Mouse (Mus musculus): ENCODE results near the gene Glrx3. TPM values are rescaled to one million over a fixed set of nuclear protein-coding genes. Genes with fewer than 3 reads are reported as not detected.

Gene Glrx3
- polyA plus RNA-seq (2015; fragmentation: Nextera tagmentation; extraction: Ambion mirVana), result 248 and 254 TPM in 2 replicates

DNA sequence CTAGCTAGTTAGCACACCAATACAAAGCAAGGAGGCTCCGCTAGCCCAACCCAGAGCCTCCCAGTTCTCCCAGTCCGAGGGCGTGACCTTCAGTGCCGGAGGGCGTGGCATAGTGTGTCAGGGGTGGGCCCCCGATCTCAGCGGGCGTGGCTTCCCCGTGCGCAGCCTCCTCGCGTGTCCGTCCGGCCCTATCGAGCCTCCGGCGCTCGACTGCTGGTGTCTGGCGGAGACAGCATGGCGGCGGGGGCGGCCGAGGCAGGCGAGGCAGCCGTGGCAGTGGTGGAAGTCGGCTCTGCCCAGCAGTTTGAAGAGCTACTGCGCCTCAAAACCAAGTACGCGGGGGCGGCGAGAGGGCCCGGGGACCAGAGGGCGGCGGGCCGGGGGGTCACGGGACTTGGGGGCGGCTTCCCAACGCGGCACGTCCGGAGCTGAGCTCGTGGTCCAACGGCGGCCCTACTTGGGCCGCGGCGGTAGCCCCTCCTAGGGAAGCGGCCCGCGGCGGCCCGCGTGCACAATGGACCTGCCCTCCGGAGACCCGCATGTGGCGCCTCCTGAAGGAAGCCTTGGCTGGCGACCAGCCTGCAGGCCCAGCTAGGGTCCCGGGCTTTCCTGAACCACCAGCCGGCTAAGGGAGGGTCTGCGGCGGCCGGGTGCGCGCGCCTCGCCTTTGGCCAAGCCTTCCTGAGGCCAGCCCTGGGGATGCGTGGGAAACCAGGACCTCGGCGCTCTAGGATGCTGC lies at the start of gene Glrx3:
Gene Glrx3, plus strand, starts transcription at position 175 of the 739 bp plus-strand sequence.
- Histone ChIP-seq H3K4me2 (ENCODE audit: low read length) (peak within 1 kb of the TSS; percentile 69), H3K27me3 (ENCODE audit: control insufficient read depth, insufficient read depth, low read depth, low read length) (no peaks in the 10 kb centered on the region), H3K9me3 (replicated peaks; ENCODE audit: control insufficient read depth, low read length, poor library complexity, severe bottlenecking) (no peaks in the 10 kb centered on the region), H3K4me1 (ENCODE audit: control insufficient read depth, insufficient read depth, low read length) (peaks cover 20% of the 10 kb centered on the region), H3K9ac (ENCODE audit: low read depth, low read length) (peak within 1 kb of the TSS; percentile 94), H3K36me3 (ENCODE audit: control insufficient read depth, insufficient read depth, low read length) (no peaks in the 10 kb centered on the region), H3K27ac (ENCODE audit: low read length) (peak within 1 kb of the TSS; percentile 87), H3K4me3 (ENCODE audit: low read depth, low read length) (peak within 1 kb of the TSS; percentile 100)
- ATAC-seq, result peak; percentile 95
- WGBS, result under 1% methylated on average over 55 of the region's 69 CpGs

DNA sequence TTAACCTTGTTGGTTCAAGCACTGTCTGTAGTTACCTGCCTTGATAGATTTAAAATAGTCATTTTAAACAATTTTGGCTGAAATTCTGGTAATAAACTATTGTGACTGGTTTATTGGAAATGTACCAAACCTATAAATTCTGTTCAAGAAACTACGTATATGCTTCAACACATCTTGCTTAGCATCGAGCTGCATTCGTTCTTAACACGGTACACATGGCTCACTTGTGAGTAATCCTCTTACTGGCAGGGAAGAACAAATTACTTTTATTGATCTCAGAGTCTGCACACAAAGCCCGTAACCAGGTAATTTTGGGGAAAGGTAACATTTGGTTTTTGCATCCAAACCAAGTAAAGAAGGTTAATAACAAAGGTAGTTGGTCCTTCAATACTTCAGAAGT lies 49.6 kb upstream of the Glrx3 start:
- no peak for ATAC-seq
- H3K9me3 ChIP-seq (replicated peaks; ENCODE audit: control insufficient read depth, low read length, poor library complexity, severe bottlenecking), result no peaks in the 10 kb centered on the region
- H3K4me2 ChIP-seq (ENCODE audit: low read length), result no peak overlapping the region
- no peak overlapping the region for H3K27ac ChIP-seq (ENCODE audit: low read length)
- H3K4me1 ChIP-seq (ENCODE audit: control insufficient read depth, insufficient read depth, low read length), result no peaks in the 10 kb centered on the region
- H3K27me3 ChIP-seq (ENCODE audit: control insufficient read depth, insufficient read depth, low read depth, low read length), result no peaks in the 10 kb centered on the region
- no peaks in the 10 kb centered on the region for H3K36me3 ChIP-seq (ENCODE audit: control insufficient read depth, insufficient read depth, low read length)
- no peak overlapping the region for H3K4me3 ChIP-seq (ENCODE audit: low read depth, low read length)
- H3K9ac ChIP-seq (ENCODE audit: low read depth, low read length), result no peak overlapping the region
- WGBS, result 76% methylated on average over 5 of the region's 5 CpGs

DNA sequence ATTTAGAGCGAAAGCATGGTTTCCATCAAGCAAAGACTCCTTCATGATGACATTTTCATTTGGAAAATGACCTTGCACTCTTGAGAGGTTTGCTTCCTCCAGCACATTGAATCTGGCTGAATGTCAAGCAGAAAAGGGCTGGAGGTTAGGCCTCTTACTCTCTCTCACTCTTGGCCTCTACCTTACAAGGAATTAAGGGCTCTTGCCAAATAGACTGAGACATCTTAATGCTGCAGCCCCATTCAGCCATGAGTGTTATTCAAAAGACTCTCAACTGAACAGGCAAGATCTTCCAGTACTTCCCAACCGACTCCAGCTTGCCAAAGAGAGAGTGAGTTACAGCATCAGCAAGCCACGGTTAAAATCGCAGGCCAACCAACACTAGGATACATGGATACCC lies 42.0 kb upstream of the Glrx3 start:
- Histone ChIP-seq H3K9me3 (replicated peaks; ENCODE audit: control insufficient read depth, low read length, poor library complexity, severe bottlenecking) (no peaks in the 10 kb centered on the region), H3K4me1 (ENCODE audit: control insufficient read depth, insufficient read depth, low read length) (no peaks in the 10 kb centered on the region), H3K36me3 (ENCODE audit: control insufficient read depth, insufficient read depth, low read length) (no peaks in the 10 kb centered on the region), H3K27me3 (ENCODE audit: control insufficient read depth, insufficient read depth, low read depth, low read length) (no peaks in the 10 kb centered on the region), H3K9ac (ENCODE audit: low read depth, low read length) (no peak overlapping the region), H3K4me2 (ENCODE audit: low read length) (no peak overlapping the region), H3K4me3 (ENCODE audit: low read depth, low read length) (no peak overlapping the region), H3K27ac (ENCODE audit: low read length) (no peak overlapping the region)
- WGBS, result 78% methylated on average over 4 of the region's 4 CpGs
- ATAC-seq, result no peak

DNA sequence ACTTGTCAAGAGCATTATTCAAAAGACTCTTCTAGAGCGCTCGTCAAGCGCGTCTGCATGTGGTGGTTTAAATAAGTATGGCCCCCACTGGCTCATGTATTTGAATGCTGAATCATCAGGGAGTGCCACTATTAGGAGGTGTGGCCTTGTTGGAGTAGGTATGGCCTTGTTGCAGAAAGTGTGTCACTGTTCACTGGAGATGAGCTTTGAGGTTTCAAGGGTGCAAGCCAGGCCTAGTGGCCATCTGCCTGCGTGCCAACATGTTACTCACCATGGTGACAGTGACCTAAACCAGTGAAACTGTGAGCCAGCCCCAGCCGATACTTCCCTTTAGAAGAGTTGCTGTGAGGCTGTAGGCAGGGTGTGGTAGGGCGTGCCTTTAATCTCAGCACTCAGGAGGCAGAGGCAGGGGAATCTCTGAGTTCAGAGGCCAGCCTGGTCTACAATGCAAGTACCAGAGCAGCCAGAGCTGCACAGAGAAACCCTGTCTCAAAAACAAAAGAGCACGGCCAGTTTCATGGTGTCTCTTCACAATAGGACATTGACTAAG lies 40.0 kb upstream of the Glrx3 start:
- no peaks in the 10 kb centered on the region for H3K27me3 ChIP-seq (ENCODE audit: control insufficient read depth, insufficient read depth, low read depth, low read length)
- WGBS, result 94% methylated on average over 8 of the region's 8 CpGs

DNA sequence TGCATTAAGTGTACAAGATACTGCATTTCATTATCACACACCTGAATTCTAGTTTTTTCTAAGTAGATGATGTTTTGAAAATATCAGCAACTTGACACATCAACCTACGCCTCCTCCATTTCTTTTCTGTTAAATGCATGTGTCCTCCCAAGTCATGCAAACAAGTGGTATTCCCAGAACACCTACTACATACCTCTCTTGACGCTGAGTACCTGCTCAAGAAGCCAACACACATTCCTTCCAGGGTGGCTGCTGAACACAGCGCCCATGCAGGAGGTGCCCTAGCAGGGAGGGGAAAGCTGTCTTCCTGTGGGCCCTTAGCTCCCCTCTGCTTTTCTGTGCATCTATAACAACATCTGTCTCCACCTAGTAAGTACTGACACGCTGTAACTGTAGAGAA lies 38.4 kb upstream of the Glrx3 start:
- H3K27me3 ChIP-seq (ENCODE audit: control insufficient read depth, insufficient read depth, low read depth, low read length), result no peaks in the 10 kb centered on the region
- ATAC-seq, result no peak
- H3K9ac ChIP-seq (ENCODE audit: low read depth, low read length), result no peak overlapping the region
- no peak overlapping the region for H3K4me2 ChIP-seq (ENCODE audit: low read length)
- no peak overlapping the region for H3K27ac ChIP-seq (ENCODE audit: low read length)
- no peaks in the 10 kb centered on the region for H3K9me3 ChIP-seq (replicated peaks; ENCODE audit: control insufficient read depth, low read length, poor library complexity, severe bottlenecking)
- H3K4me3 ChIP-seq (ENCODE audit: low read depth, low read length), result no peak overlapping the region
- WGBS, result 94% methylated on average over 4 of the region's 4 CpGs
- H3K36me3 ChIP-seq (ENCODE audit: control insufficient read depth, insufficient read depth, low read length), result no peaks in the 10 kb centered on the region
- no peaks in the 10 kb centered on the region for H3K4me1 ChIP-seq (ENCODE audit: control insufficient read depth, insufficient read depth, low read length)

More for the DNA sequence above, 40.0 kb upstream of the Glrx3 start:
- Histone ChIP-seq H3K4me3 (ENCODE audit: low read depth, low read length) (no peak overlapping the region), H3K9ac (ENCODE audit: low read depth, low read length) (no peak overlapping the region), H3K36me3 (ENCODE audit: control insufficient read depth, insufficient read depth, low read length) (no peaks in the 10 kb centered on the region), H3K9me3 (replicated peaks; ENCODE audit: control insufficient read depth, low read length, poor library complexity, severe bottlenecking) (no peaks in the 10 kb centered on the region), H3K4me1 (ENCODE audit: control insufficient read depth, insufficient read depth, low read length) (no peaks in the 10 kb centered on the region), H3K27ac (ENCODE audit: low read length) (no peak overlapping the region), H3K4me2 (ENCODE audit: low read length) (no peak overlapping the region)
- ATAC-seq, result no peak

DNA sequence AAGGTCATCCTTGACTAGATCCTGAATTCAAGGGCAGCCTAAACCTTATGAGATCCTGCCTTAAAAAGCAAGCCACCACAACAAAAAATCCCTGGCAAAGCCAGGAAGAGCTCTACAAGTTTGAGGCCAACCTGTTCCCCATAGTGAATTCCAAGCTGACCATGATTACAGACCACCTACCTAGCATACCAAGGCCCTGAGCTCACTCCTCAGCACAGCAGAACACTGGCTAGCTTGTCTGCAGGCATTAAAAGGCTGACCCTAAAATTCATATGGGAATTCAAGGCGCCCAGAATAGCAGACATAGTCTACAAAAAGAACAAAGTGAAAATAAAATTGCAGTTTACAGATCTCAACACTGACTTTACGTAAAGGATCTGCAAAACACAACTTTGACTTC lies 33.3 kb upstream of the Glrx3 start:
- Histone ChIP-seq H3K27ac (ENCODE audit: low read length) (no peak overlapping the region), H3K9ac (ENCODE audit: low read depth, low read length) (no peak overlapping the region), H3K27me3 (ENCODE audit: control insufficient read depth, insufficient read depth, low read depth, low read length) (no peaks in the 10 kb centered on the region), H3K9me3 (replicated peaks; ENCODE audit: control insufficient read depth, low read length, poor library complexity, severe bottlenecking) (no peaks in the 10 kb centered on the region), H3K4me3 (ENCODE audit: low read depth, low read length) (no peak overlapping the region), H3K36me3 (ENCODE audit: control insufficient read depth, insufficient read depth, low read length) (no peaks in the 10 kb centered on the region), H3K4me2 (ENCODE audit: low read length) (no peak overlapping the region), H3K4me1 (ENCODE audit: control insufficient read depth, insufficient read depth, low read length) (no peaks in the 10 kb centered on the region)
- ATAC-seq, result no peak
- WGBS, result 87% methylated on average over 2 of the region's 2 CpGs

DNA sequence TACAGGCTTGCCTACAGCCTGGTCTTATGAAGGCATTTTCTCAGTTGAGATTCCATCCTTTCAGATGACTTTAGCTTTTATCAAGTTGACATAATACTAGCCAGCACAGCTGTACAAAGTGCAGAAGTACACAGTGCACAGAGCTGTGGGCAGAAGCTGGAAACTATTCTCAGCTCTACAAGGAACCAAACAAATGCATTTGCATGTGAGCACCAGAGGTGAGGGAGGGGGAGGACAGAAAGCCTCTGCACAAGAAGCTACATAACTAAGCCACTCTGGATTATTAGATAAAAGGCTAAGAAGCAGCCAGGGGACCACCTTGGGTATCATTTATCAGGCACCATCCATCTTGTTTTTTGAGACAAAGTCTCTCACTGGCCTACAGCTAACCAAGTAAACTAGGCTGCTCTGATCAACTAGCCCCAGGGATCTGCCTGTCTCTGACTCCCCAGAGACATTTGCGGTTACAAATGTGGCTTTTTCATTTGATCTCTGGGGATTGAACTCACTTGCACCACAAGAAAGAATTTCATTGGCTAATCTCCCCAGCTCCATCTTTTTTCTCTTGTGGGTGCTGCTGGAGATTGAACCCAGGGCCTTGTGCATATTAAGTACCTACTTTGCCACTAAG lies 29.9 kb upstream of the Glrx3 start:
- 93% methylated on average over 1 of the region's 1 CpGs for WGBS
- Histone ChIP-seq H3K36me3 (ENCODE audit: control insufficient read depth, insufficient read depth, low read length) (no peaks in the 10 kb centered on the region), H3K27me3 (ENCODE audit: control insufficient read depth, insufficient read depth, low read depth, low read length) (no peaks in the 10 kb centered on the region), H3K27ac (ENCODE audit: low read length) (no peak overlapping the region), H3K4me2 (ENCODE audit: low read length) (no peak overlapping the region), H3K4me3 (ENCODE audit: low read depth, low read length) (no peak overlapping the region), H3K9ac (ENCODE audit: low read depth, low read length) (no peak overlapping the region), H3K9me3 (replicated peaks; ENCODE audit: control insufficient read depth, low read length, poor library complexity, severe bottlenecking) (no peaks in the 10 kb centered on the region), H3K4me1 (ENCODE audit: control insufficient read depth, insufficient read depth, low read length) (peaks cover 5% of the 10 kb centered on the region)
- no peak for ATAC-seq

DNA sequence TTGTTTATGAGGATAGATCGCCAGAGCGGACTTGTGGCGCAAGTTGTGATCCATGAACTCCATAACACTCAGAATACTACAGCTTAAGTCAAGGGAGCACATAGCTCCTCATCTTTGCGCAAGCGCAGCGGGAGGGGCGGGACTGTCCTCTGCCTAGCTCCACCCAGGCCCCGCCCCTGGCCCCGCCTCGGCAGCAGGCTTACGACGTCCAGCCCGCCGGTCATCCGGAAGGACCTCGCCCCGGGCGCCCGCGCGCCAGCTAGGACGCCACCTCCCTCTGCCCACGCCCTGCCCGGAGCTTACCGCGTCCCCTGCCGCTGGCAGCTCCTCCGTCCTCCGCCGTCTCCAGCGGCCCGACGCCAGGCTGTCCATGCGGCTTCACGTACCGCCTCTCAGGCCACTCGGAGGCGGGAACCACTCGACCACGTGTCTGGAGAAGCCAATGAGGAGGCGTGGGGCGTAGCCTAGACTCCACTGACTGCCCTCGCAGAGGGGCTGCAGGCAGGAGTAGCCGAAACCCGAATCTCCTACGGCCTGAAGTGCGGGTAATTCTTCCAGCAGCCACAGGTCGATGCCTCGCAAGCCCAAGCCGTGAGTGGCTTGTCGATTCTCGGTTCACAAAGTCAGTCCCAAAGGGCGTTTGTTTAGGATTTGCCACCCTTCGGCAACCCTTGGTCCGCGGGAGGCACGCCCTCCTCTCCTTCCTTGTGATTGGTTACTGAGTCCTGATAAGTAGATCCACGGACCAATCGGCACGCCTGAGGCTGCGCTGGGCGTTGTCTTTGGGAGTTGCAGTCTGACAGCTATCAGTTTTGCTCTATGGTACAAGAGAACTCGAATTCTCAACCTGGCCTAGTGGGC lies 26.8 kb upstream of the Glrx3 start, which contains the start of gene 9430038I01Rik:
Gene 9430038I01Rik, minus strand, starts transcription at position 426 of the 861 bp plus-strand sequence.
- Histone ChIP-seq H3K4me1 (ENCODE audit: control insufficient read depth, insufficient read depth, low read length) (peaks cover 5% of the 10 kb centered on the region), H3K9me3 (replicated peaks; ENCODE audit: control insufficient read depth, low read length, poor library complexity, severe bottlenecking) (no peaks in the 10 kb centered on the region), H3K4me3 (ENCODE audit: low read depth, low read length) (peak within 1 kb of the TSS; percentile 71), H3K4me2 (ENCODE audit: low read length) (peak within 1 kb of the TSS; percentile 70), H3K27me3 (ENCODE audit: control insufficient read depth, insufficient read depth, low read depth, low read length) (no peaks in the 10 kb centered on the region), H3K36me3 (ENCODE audit: control insufficient read depth, insufficient read depth, low read length) (no peaks in the 10 kb centered on the region), H3K9ac (ENCODE audit: low read depth, low read length) (peak within 1 kb of the TSS; percentile 77), H3K27ac (ENCODE audit: low read length) (peak within 1 kb of the TSS; percentile 89)
- peak; percentile 100 for ATAC-seq
- under 1% methylated on average over 62 of the region's 63 CpGs for WGBS
